Mouse (Mus musculus) erythroblast, adult 5-6 weeks (primary cell): ENCODE data around the gene Vmn2r3. TPM values are rescaled to one million over a fixed set of nuclear protein-coding genes. Genes with fewer than 3 reads are reported as not detected.
"Not testable (repeated sequence)": the region's sequence is repeated elsewhere in the genome, so short reads cannot be mapped to it uniquely, and the experiment has no call there.

Experiments
- ATAC-seq: replicated peaks from 2 replicates; pipeline ENCODE4 v1.8.0; 2016; ENCODE audit warnings: moderate number of reproducible peaks, mild to moderate bottlenecking, moderate TSS enrichment, inconsistent platforms; ENCODE audit not compliant: poor library complexity, low FRiP score, severe bottlenecking
- total RNA-seq, 2 experiments: library from RNA; stranded (forward) in 1 of 2; stranded (reverse) in 1 of 2; fragments of 150-400 nt in 1 of 2; fragments of 200-764, 138-1000 nt in 1 of 2; gene quantifications; 2 replicates each; pipeline versions ENCODE4 v1.2.3 to v1.2.4; 2015 to 2017; ENCODE audit warnings: low replicate concordance in 2 of 2

Vmn2r3 gene
- total RNA-seq (2015; ENCODE audit: low replicate concordance), result not detected in 2 replicates
- total RNA-seq (2017; ENCODE audit: low replicate concordance), result not detected in 2 replicates

DNA sequence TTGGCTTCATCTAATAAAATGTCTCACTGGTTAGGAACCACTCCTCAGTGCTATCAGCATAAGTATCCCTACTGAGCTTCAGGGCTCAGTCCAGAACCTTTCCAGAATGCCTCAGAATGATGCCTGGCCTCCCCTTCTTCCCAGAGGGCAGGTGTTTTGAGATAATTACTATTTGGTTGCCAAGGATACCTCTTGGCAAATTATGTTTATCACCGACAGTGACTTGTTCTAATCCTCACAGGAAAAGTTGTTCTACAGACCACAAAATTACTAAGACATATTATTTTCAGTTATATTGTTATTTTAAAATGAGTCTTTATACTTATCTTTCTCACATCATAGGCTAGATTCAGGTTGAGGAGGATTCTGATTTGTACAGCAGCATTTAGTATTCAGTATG is at the start of gene Vmn2r3:
TSS of gene Vmn2r3 (minus strand) at position 101 of the 400 bp plus-strand sequence.
- no peak for ATAC-seq

DNA sequence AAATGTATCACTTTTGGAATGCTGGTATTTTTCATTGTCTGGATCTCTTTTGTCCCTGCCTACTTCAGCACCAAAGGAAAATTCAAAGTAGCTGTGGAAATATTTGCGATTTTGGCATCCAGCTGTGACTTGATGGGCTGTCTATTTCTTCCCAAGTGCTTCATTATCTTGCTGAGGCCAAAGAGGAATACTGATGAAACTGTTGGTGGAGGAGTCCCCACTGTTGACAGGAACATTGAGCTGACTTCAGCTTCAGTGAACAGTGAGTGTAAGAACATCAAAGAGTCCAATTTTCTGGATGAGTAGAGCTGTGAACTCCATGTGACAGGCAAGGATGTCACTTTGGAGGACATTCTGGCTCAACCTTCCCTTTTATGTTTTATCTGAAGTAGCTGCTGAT is 43.0 kb upstream of the Vmn2r3 start:
- ATAC-seq, result no peak

- no peak for ATAC-seq
Observed at GRCm38 (mm10) chr3:64321824-64322223, 32.3 kb upstream of the Vmn2r3 start.

DNA sequence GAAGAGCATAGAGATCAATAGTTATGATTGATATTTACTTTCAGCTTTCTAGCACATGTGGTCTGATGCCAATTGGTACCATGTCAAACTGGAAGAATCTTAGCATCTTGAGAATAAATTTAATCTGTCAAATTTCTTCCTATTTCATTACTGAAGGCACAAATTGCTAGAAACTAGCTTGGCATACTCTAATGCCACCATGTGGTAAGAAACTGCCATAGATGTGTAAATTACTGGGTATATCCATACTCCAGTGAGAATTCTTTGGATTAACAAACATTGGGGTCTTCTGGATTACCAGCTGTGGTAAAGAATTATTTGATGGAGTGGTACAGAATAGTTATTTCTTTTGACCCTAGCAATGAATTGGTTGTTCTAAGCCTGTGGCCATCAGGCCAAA is 17.3 kb upstream of the Vmn2r3 start:
- no peak for ATAC-seq

DNA sequence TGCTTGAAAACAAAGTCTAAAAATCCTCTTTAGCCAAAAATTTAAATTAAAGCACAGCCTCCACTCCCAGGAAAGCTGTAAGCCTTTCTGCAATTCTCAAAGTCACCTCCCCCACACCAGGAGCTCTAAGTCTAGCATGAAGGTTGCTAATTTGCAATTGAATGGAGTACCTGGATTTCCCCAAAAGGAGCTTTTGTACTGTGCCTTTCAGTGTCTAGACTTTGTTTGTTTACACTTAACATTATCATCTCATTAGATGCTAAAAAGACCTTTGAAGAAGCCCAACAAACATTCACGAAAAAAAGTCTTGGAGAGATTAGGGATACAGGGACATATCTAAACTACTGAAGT is 23.8 kb downstream of the Vmn2r3 start:
- ATAC-seq, result no peak

DNA sequence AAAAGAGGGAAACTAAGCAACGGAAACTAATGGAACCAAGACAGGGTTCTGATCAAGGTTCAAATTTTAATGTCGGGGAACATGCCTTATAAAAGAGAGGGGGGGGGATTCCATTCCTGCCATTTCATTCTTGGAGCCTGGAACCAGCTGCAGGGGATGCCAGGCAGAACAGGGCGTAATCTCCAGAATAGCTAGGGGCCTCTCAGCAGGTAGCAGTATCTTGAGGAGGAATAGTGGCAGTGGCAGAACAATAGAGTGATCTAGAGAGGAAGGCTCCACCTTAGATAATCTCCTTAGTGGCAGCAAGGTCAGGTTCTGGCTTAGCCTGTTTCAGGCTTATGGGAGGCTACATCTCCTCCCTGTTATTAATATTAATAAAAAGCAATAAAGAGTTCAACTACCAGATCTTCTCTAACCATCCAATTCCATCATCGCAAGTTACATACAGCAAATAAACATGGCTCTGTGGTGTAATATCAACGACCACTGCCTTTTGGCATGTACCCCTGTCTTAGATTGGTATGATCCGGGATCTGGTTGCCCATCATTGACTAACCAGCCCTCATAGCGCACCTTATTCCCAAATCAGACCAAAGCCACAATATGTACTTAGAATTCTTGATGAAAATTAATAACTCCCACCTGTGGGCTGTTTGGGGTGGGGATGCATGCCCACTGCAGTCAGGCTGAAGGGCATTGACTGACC is 24.3 kb downstream of the Vmn2r3 start:
- ATAC-seq, result not testable (repeated sequence)

DNA sequence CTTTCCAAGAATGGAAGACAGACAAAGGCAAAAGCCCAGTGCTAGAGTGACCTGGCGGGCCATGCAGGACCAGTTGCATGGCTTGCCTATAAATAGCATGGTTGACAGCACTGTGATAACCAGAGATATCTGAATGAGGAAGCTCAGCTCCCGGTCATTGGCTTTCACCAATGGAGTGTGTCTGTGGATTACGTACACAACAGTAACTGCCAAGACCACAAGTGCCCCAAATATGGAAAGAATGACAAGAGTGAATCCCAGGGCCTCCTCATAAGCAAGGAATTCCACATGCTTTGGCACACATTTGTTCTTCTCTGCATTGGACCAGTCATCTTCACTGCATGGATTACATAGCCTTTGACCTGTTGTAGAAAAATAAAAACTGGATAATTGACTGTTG is 29.9 kb downstream of the Vmn2r3 start:
- ATAC-seq, result no peak

DNA sequence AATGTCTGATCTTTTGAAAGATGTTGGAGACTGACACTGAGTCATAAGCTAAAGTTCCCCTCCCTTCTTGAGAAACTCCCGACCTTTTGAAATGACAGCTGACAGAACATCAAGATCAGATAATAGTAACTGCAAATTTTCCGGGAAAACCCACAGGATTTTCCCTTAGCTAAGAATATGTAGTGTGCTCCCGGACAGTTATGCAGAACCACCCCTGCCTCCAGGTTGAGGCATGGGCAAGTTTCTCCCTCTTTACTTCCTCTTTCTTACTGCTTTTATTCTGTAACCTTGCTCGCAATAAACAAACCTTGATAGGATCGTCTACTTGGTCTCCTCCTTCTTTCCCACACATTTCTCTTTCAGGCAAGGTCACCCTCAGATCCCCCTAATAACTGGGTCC is 37.9 kb downstream of the Vmn2r3 start:
- ATAC-seq, result no peak

DNA sequence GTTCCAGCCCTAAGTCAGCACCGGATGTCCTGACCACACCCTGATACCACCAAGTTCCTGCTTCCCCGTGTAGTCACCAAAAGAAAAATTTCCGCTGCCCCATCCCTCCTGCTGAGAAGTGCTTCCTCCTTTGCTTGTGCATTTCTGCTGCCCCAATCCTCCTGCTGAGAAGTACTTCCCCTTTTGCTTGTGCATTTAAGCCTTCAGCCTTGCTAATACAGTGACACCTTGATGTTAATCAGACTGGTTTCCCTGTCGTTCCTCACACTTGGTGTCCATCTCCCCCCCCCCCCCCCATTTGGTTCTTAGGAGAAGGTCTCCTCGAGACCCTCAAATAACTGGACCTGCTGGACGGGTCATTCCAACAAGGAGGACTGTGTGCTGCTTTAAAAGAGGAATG is 39.0 kb downstream of the Vmn2r3 start:
- ATAC-seq, result not testable (repeated sequence)

GRCm38 (mm10) chr3:64235459-64235858 is 54.0 kb downstream of the Vmn2r3 start:
- ATAC-seq, result not testable (repeated sequence)

- not testable (repeated sequence) for ATAC-seq
Observed at GRCm38 (mm10) chr3:64233655-64234054, 55.9 kb downstream of the Vmn2r3 start.

- no peak for ATAC-seq
Observed at GRCm38 (mm10) chr3:64227243-64227642, 62.3 kb downstream of the Vmn2r3 start.

Other genes with a start within 250 kb of the Vmn2r3 start
- gene Vmn2r1, start 208.2 kb downstream of the Vmn2r3 start, total RNA-seq (2015; ENCODE audit: low replicate concordance), result not detected in 2 replicates
- gene Vmn2r1, start 208.2 kb downstream of the Vmn2r3 start, total RNA-seq (2017; ENCODE audit: low replicate concordance), result not detected in 2 replicates
- gene Vmn2r2, start 147.8 kb downstream of the Vmn2r3 start, total RNA-seq (2015; ENCODE audit: low replicate concordance), result not detected in 2 replicates
- not detected in 2 replicates for gene Vmn2r2, start 147.8 kb downstream of the Vmn2r3 start, total RNA-seq (2017; ENCODE audit: low replicate concordance)
- gene Vmn2r4, start 125.7 kb upstream of the Vmn2r3 start, total RNA-seq (2015; ENCODE audit: low replicate concordance), result not detected in 2 replicates
- not detected in 2 replicates for gene Vmn2r4, start 125.7 kb upstream of the Vmn2r3 start, total RNA-seq (2017; ENCODE audit: low replicate concordance)
- not detected in 2 replicates for gene Vmn2r5, start 220.1 kb upstream of the Vmn2r3 start, total RNA-seq (2015; ENCODE audit: low replicate concordance)
- gene Vmn2r5, start 220.1 kb upstream of the Vmn2r3 start, total RNA-seq (2017; ENCODE audit: low replicate concordance), result not detected in 2 replicates